Comparison of ENCODE assay signal across 15 mouse cellular contexts in the genomic region with DNA sequence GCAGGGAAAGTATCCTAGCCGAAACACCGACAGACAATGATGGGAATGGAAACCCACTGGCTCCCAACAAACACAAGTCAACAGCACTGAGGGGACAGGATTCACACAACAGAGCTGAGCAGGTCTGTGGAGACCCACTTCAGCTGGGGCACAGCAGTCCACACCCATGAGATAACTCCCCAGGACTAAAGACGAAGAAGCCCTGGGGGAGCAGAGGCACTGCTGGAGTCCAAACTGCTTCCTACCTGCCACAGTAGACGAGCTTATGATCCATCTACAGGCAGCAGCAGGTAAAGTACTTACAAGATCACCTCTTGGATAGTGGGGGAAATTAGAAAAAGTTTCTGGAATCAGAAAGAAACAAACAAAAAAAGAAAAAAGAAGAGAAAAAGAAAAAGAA. TPM values are rescaled to one million over a fixed set of nuclear protein-coding genes. Genes with fewer than 3 reads are reported as not detected.
DNase-seq lines count a peak whose midpoint lies in the region; ATAC-seq lines count a peak whose summit lies in the region.
"Had no signal": no experiment of that assay in that cellular context is flagged by ENCODE, and none has a peak within 500 bp of the region (broad histone marks: within the 10 kb centered on the region; RNA-seq: fewer than 3 reads in every experiment).

No protein-coding gene starts in this region.

- H3K4me1 ChIP-seq in forebrain, embryonic 13.5 days = 0 out of 2 replicates have a peak, but pooled peaks cover 3% of the 10 kb centered on the region

- no peak for ATAC-seq in forebrain, embryonic 13.5 days
- ATAC-seq: forebrain, postnatal 0 days had no signal

- no peaks in the 10 kb centered on the region for H3K27me3 ChIP-seq in forebrain, embryonic 13.5 days

- H3K4me3 ChIP-seq in forebrain, embryonic 13.5 days = no peak overlapping the region

- H3K9ac ChIP-seq in forebrain, embryonic 13.5 days = no peak overlapping the region
- H3K9ac ChIP-seq: forebrain, postnatal 0 days had no signal

- peak; percentile 70 for DNase-seq in heart, adult 11 months
- no peak for DNase-seq in heart, postnatal 4 days
- DNase-seq in thymus, postnatal 4 days = peak; percentile 25
- DNase-seq in thymus, postnatal 14 days = no peak
- peak; percentile 45 to 57 for DNase-seq in kidney, postnatal 36 days
- DNase-seq in testis, postnatal 14 days (ENCODE audit: low spot score) = no peak
- no peak for DNase-seq in right cerebral cortex, postnatal 36 days (ENCODE audit: low spot score in 2 of 2)
- DNase-seq: adrenal gland, postnatal 10 days; cerebellum, adult 18-20 months; forebrain, postnatal 0 days; right cerebral cortex, adult 18-20 months; thymus, postnatal 25 days had no signal

- H3K36me3 ChIP-seq in forebrain, embryonic 13.5 days (ENCODE audit: poor library complexity, severe bottlenecking) = no peaks in the 10 kb centered on the region

- H3K27ac ChIP-seq in forebrain, embryonic 13.5 days = no peak overlapping the region
- H3K27ac ChIP-seq: macrophage had no signal

- WGBS in forebrain, embryonic 13.5 days = 73% methylated on average over 4 of the region's 4 CpGs

- H3K9me3 ChIP-seq in forebrain, embryonic 13.5 days (replicated peaks) = no peaks in the 10 kb centered on the region

- no peak overlapping the region for H3K4me2 ChIP-seq in forebrain, embryonic 13.5 days
- H3K4me2 ChIP-seq: heart, embryonic 11.5 days had no signal

RNA-seq across cellular contexts. Expression of a gene that starts 16.7 kb away (rescaled TPM):
- 1 to 10 TPM; 4.0 to 4.1 TPM for total RNA-seq in heart, postnatal 4 days (2021)
- 9.0 and 9.4 TPM in 2 replicates for polyA plus RNA-seq in forebrain, embryonic 13.5 days (2015; fragmentation: Nextera tagmentation; extraction: Ambion mirVana)

Comparison
In these comparisons a context has a peak if more than half of its experiments do, and no peak if none do; other contexts are left out.
1. DNase-seq: peak in heart, adult 11 months (single experiment), thymus, postnatal 4 days (single experiment) and kidney, postnatal 36 days (2 of 2); none in heart, postnatal 4 days (single experiment), thymus, postnatal 14 days (single experiment), testis, postnatal 14 days (single experiment) and right cerebral cortex, postnatal 36 days (0 of 2).